ENCODE assay signal across 17 mouse cellular contexts in the genomic region with DNA sequence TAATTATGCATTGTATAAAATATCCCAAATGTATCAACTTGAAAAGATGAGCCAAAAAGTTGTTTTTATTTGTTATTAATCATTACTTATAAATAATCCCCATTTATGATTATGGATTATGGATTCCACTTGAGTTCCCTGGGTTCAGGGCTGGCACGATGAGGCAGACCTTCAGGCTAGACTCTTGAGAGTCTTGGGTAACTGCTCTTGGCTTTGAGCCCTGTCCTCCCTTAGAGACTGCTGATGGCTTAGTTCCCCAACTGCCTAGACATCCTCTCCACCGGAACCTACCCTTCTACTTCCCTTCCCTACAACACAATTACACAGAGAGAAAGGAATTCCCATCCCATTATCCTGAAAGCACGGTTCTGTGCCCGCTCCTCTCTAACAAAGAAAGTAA.
"Had no signal": no experiment of that assay in that cellular context is flagged by ENCODE, and none has a peak within 500 bp of the region (broad histone marks: within the 10 kb centered on the region; RNA-seq: fewer than 3 reads in every experiment).

No protein-coding gene starts in this region.

- H3K4me3 ChIP-seq: limb, embryonic 12.5 days; liver, embryonic 15.5 days; lung, embryonic 15.5 days; midbrain, embryonic 13.5 days; neural tube, embryonic 12.5 days had no signal

- H3K4me2 ChIP-seq: limb, embryonic 12.5 days; liver, embryonic 15.5 days; lung, embryonic 15.5 days; midbrain, embryonic 13.5 days; neural tube, embryonic 12.5 days had no signal

- H3K27me3 ChIP-seq: limb, embryonic 12.5 days; liver, embryonic 15.5 days; lung, embryonic 15.5 days; midbrain, embryonic 13.5 days; neural tube, embryonic 12.5 days had no signal

- H3K9me3 ChIP-seq: limb, embryonic 12.5 days; liver, embryonic 15.5 days; lung, embryonic 15.5 days; midbrain, embryonic 13.5 days; neural tube, embryonic 12.5 days had no signal

- H3K4me1 ChIP-seq: limb, embryonic 12.5 days; liver, embryonic 15.5 days; lung, embryonic 15.5 days; midbrain, embryonic 13.5 days; neural tube, embryonic 12.5 days had no signal

- H3K36me3 ChIP-seq: limb, embryonic 12.5 days; liver, embryonic 15.5 days; lung, embryonic 15.5 days; midbrain, embryonic 13.5 days; neural tube, embryonic 12.5 days had no signal

- H3K9ac ChIP-seq: limb, embryonic 12.5 days; liver, embryonic 15.5 days; lung, embryonic 15.5 days; midbrain, embryonic 13.5 days; neural tube, embryonic 12.5 days had no signal

- H3K27ac ChIP-seq: kidney, postnatal 0 days; limb, embryonic 12.5 days; liver, embryonic 15.5 days; lung, embryonic 15.5 days; midbrain, embryonic 13.5 days; neural tube, embryonic 12.5 days had no signal

- ATAC-seq: midbrain, embryonic 13.5 days had no signal

- DNase-seq: kidney, adult 9 months; kidney, postnatal 36 days; layer of hippocampus, adult 9-11 months; layer of hippocampus, postnatal 36 days; liver; lung, postnatal 14 days; retina, postnatal 1 day; right cerebral cortex, postnatal 4 days; spleen, adult 18-20 months; thymus, adult 18-20 months; thymus, postnatal 14 days had no signal
